Mouse (Mus musculus): Measurements from ENCODE around the gene Thra. TPM values are rescaled to one million over a fixed set of nuclear protein-coding genes. Genes with fewer than 3 reads are reported as not detected.

Gene Thra
- 78.1 and 149 TPM in 2 replicates for polyA plus RNA-seq (2012; rRNA removed; ENCODE audit: low replicate concordance)

DNA sequence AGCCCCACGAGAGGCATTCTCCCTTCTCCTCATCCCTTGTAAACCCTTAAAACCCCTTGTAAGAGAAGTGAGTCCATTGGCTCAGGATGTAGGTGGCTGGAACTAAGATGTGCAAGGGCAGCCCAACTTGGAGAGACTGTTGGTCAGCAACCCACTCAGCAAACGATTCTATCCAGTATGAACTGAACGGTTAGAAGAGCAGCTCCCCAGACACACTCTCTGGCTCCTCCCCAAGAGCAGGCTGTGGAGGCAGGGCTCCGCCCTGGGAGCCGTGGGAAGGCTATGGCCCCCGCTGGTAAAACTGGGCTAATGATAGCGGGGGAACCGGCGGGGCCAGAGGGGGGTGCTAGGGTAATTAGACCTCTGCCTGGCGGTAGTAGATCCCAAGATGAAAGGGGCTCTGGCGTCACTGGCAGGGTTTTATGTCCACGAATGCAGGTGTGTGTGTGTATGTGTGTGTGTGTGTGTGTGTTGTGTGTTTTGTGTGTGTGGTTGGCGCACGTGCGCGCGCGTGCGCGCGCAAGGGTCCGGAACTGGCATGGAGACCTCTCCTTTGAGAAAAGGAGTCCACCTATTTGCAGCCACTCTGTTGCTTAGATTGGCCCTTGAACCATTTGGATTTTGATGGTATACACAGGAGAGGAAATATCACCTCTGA, at the start of gene Thra:
Gene Thra (plus strand): TSS at position 246 of the 658 bp plus-strand sequence.

DNA sequence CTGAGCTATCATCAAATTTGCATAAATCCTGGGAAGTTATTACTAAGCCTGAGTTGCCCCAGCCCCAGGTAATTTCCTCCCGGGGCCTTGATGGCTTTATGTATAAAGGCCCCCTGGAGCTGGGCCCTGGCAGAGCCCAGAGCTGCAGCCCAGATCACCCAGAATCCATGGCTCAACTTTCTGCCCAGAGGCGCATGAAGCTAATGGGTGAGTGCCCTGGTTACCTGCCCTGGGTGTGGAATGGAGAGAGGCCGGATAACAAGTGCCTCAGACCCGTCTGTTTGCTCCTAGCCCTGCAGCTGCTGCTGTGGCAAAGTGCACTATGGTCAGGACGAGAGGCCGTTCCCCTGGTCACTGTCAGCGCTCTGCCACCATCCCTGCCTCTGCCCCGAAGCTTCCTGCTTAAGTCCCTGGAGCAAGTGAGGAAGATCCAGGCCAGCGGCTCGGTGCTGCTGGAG, 39.2 kb upstream of the Thra start, which contains the start of gene Csf3:
Gene Csf3 (plus strand): TSS at position 51 of the 458 bp plus-strand sequence.

DNA sequence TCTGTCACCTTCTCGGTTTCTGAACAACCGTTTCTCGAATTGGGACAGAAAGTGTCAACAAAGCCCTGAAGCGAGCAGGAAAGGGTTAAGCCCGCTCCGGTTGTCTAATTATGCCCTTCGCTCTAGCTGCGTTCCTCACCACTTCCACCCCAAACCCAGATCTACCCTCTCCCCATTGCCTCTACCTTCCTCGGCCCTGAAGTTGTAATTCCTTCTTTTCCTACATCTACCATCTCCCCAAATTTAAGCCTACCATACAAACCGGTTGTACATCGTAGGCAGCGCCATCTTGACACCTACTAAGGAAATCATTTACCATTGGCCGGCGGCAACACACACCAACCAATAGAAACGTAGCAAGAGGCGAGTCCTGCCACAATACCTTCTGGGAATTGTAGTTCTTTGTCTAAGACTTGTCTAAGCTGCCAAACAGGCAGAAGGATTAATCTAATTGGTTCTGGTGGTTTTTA, 11.3 kb upstream of the Thra start, which contains the start of gene Med24:
Gene Med24 (minus strand): TSS at position 317 of the 470 bp plus-strand sequence.

DNA sequence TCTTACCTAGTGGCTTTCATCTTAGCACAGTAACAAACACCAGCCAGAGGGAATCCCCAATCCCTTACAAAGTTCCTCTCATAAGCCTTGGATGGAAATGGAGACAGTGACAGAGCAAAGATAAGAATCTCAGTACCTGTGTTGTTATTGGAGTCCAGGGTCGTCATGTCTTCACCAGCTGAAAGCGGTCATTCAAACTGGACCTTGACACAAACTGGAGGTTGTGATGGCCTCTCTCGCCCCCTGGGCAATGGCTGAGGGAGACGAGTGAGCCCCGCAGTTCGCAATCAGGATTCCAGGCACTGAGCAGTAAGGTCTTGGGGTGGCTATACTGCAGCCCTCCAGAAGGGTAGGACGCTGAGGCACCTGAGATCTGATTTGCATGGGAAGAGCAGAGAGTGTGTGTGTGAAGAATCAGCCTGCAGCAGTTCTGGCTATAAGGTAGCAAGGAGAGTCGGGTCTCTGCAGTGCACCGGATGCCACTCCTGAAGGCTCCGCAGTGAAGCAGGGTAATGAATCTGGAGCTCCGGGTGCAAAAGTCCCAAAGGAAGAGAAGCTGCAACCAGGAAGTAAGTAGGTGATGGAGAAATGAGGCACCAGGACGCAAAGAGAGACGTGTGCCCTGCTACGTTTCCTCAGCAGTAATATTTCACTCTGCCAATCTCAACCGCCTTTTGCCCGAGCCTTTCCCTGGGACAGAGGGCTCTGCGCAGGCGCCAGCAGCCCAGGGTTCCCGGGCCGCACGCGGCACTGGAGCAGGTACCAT, 34.3 kb downstream of the Thra start, which contains the start of gene Nr1d1:
Gene Nr1d1 (minus strand): TSS at position 752 of the 766 bp plus-strand sequence.

DNA sequence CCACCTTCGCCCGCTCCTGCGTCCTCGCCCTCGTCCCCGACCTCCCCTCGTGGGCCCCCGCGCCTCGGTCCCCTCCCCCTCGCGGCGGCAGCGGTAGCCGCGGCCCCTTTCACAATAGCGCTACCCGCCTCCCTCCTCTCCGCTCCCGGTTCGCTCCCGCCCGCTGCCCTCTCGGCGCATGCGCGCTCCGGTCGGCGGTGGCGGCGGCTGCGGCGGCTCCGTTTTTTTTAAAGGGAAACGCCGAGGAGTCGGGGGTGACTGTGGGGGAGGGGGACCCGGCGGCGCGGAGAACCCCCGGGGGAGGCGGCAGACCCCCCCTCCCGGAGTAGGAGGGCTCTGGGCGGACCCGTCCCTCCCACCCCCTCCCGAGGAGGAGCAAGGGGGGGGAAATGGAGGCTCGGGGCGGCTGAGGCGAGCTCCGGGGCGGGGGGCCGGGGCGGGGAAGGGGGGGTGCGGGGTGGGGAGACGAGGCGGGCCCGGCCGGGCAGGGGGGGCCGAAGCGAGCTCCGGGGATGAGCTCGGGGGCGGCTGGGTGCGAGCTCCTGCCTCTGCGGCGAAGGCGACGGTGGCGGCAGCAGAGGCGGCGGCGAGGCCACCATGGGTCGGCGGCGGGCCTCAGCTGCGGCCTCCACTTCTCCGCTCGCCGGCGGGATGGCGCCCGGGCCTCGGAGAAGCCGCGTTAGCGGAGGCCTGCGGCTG, 54.7 kb downstream of the Thra start, which contains the start of gene Msl1:
Gene Msl1 (plus strand): TSS at position 502 of the 699 bp plus-strand sequence.

DNA sequence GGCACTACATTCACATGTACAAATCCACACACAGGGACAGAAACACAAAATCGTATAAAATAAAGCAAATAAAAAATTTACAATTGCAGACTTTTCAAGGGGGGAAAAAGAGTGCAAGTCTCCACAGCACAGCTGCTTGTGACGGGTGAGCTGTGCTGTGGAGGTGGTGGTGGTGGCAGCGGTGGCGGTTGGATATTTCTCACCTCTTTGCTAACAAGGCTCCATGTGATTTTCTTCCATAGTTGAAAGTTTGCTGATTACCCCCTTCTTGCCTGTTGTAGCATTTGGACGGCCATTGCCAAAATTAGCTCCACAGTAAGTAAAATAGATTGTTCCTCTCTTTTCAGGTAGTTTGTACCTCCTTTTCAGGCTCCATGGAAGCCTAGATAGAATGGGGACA, 64.2 kb downstream of the Thra start, which contains the start of gene Casc3:
Gene Casc3 (plus strand): TSS at position 301 of the 400 bp plus-strand sequence.

Other genes starting within 250 kb of the Thra start
- 1.4 and 3.0 TPM in 2 replicates for gene Ikzf3, start 194.6 kb upstream of the Thra start, polyA plus RNA-seq (2012; rRNA removed; ENCODE audit: low replicate concordance)
- 0.18 TPM in 1 of 2 replicates, not detected in the other for gene Zpbp2, start 189.5 kb upstream of the Thra start, polyA plus RNA-seq (2012; rRNA removed; ENCODE audit: low replicate concordance)
- 58.2 and 142 TPM in 2 replicates for gene Ormdl3, start 153.3 kb upstream of the Thra start, polyA plus RNA-seq (2012; rRNA removed; ENCODE audit: low replicate concordance)
- not detected in 2 replicates for gene Lrrc3c, start 142.3 kb upstream of the Thra start, polyA plus RNA-seq (2012; rRNA removed; ENCODE audit: low replicate concordance)
- gene Gm12355, start 115.0 kb upstream of the Thra start, polyA plus RNA-seq (2012; rRNA removed; ENCODE audit: low replicate concordance), result not detected in 2 replicates
- gene Gsdma3, start 114.3 kb upstream of the Thra start, polyA plus RNA-seq (2012; rRNA removed; ENCODE audit: low replicate concordance), result not detected in 2 replicates
- 0.38 and 44.1 TPM in 2 replicates for gene Gsdma2, start 93.9 kb upstream of the Thra start, polyA plus RNA-seq (2012; rRNA removed; ENCODE audit: low replicate concordance)
- 0.23 and 0.46 TPM in 2 replicates for gene Gsdma, start 76.3 kb upstream of the Thra start, polyA plus RNA-seq (2012; rRNA removed; ENCODE audit: low replicate concordance)
- gene Psmd3, start 58.1 kb upstream of the Thra start, polyA plus RNA-seq (2012; rRNA removed; ENCODE audit: low replicate concordance), result 152 and 167 TPM in 2 replicates
- 0.13 TPM in 1 of 2 replicates, not detected in the other for gene Csf3, start 39.4 kb upstream of the Thra start, polyA plus RNA-seq (2012; rRNA removed; ENCODE audit: low replicate concordance)
- 51.4 and 68.3 TPM in 2 replicates for gene Med24, start 11.2 kb upstream of the Thra start, polyA plus RNA-seq (2012; rRNA removed; ENCODE audit: low replicate concordance)
- gene Nr1d1, start 34.7 kb downstream of the Thra start, polyA plus RNA-seq (2012; rRNA removed; ENCODE audit: low replicate concordance), result 91.9 and 211 TPM in 2 replicates
- 24.9 and 48.0 TPM in 2 replicates for gene Msl1, start 54.9 kb downstream of the Thra start, polyA plus RNA-seq (2012; rRNA removed; ENCODE audit: low replicate concordance)
- 18.0 and 20.3 TPM in 2 replicates for gene Casc3, start 64.3 kb downstream of the Thra start, polyA plus RNA-seq (2012; rRNA removed; ENCODE audit: low replicate concordance)
- gene Rapgefl1, start 96.1 kb downstream of the Thra start, polyA plus RNA-seq (2012; rRNA removed; ENCODE audit: low replicate concordance), result 25.4 and 30.7 TPM in 2 replicates
- 10.8 and 18.0 TPM in 2 replicates for gene Wipf2, start 123.0 kb downstream of the Thra start, polyA plus RNA-seq (2012; rRNA removed; ENCODE audit: low replicate concordance)
- gene Cdc6, start 167.2 kb downstream of the Thra start, polyA plus RNA-seq (2012; rRNA removed; ENCODE audit: low replicate concordance), result 0.12 and 0.36 TPM in 2 replicates
- gene Rara, start 187.2 kb downstream of the Thra start, polyA plus RNA-seq (2012; rRNA removed; ENCODE audit: low replicate concordance), result 39.4 and 56.7 TPM in 2 replicates
- 3.4 and 7.4 TPM in 2 replicates for gene Gjd3, start 242.4 kb downstream of the Thra start, polyA plus RNA-seq (2012; rRNA removed; ENCODE audit: low replicate concordance)

Data from duodenum, adult 2 months (tissue).